Mouse (Mus musculus) MEL (cell line): ENCODE results near the gene Lamc3.

Source experiments
- CTCF ChIP-seq, 3 experiments: IDR thresholded peaks in 2 of 3; conservative IDR thresholded peaks in 1 of 3; 2 replicates each; pipeline ENCODE4 v1.5.1; 2011 to 2012; ENCODE audit warnings: low read length in 3 of 3, low read depth in 2 of 3, mild to moderate bottlenecking in 2 of 3, improper control_type of control experiment in 1 of 3, inconsistent platforms in 1 of 3, mixed read lengths in 1 of 3, moderate library complexity in 1 of 3; ENCODE audit not compliant: control insufficient read depth in 1 of 3, insufficient read depth in 1 of 3, poor library complexity in 1 of 3, severe bottlenecking in 1 of 3
- EP300 ChIP-seq, 2 experiments: IDR thresholded peaks; 2 replicates each; pipeline ENCODE4 v1.6.1; 2011; ENCODE audit warnings: improper control_type of control experiment in 2 of 2, low read length in 2 of 2, low read depth in 1 of 2, mild to moderate bottlenecking in 1 of 2
- MAX ChIP-seq: IDR thresholded peaks from 2 replicates; pipeline ENCODE4 v1.6.1; 2011; ENCODE audit warnings: low read length, improper control_type of control experiment
- MYC ChIP-seq: IDR thresholded peaks from 2 replicates; pipeline ENCODE4 v1.6.1; 2011; ENCODE audit warnings: low read depth, mild to moderate bottlenecking, low read length, improper control_type of control experiment, moderate library complexity
- NELFE ChIP-seq: IDR thresholded peaks from 2 replicates; pipeline ENCODE4 v1.6.1; 2011; ENCODE audit warnings: low read depth, low read length, improper control_type of control experiment
- POLR2A ChIP-seq, 2 experiments: IDR thresholded peaks; 2 replicates each; pipeline ENCODE4 v1.6.1; 2011 to 2012; ENCODE audit warnings: low read length in 2 of 2, mild to moderate bottlenecking in 2 of 2, control low read depth in 1 of 2, improper control_type of control experiment in 1 of 2, low read depth in 1 of 2, moderate library complexity in 1 of 2; ENCODE audit not compliant: control insufficient read depth in 1 of 2, insufficient read depth in 1 of 2, poor library complexity in 1 of 2
- POLR2AphosphoS2 ChIP-seq: IDR thresholded peaks from 2 replicates; pipeline ENCODE4 v1.6.1; 2011; ENCODE audit warnings: low read length, improper control_type of control experiment
- RCOR1 ChIP-seq: IDR thresholded peaks from 2 replicates; pipeline ENCODE4 v1.6.1; 2012; ENCODE audit warnings: low read depth, mild to moderate bottlenecking, inconsistent platforms, low read length, improper control_type of control experiment
- ZC3H11A ChIP-seq: IDR thresholded peaks from 2 replicates; pipeline ENCODE4 v1.6.1; 2012; ENCODE audit warnings: low read depth, mild to moderate bottlenecking, inconsistent platforms, low read length, improper control_type of control experiment
- ZMIZ1 ChIP-seq: IDR thresholded peaks from 2 replicates; pipeline ENCODE4 v1.6.1; 2012; ENCODE audit warnings: low read depth, mild to moderate bottlenecking, inconsistent platforms, low read length, improper control_type of control experiment, moderate library complexity

DNA sequence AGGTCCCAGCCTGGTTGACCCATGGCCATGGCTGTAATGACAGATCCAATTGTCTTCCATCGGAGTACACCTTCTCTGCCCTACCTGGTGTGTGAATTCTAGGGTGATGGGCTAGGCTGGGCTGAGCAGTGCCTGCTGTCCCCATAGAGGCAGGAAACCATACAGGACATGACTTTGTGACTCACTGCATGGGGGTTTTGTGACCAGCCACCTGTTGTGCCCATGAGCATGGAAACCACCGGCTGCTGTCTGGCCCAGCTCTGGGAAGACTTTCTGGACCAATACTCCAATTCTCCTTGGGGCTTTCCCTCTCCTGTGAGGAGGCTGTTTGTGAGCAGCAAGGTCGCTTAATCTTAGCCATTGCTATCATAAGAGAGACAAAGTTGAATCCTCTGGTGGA, 65.6 kb downstream of the Lamc3 start:
- TF ChIP-seq POLR2A (IDR thresholded peaks at IDR 0.05; ENCODE audit: control insufficient read depth in 1 of 2, insufficient read depth in 1 of 2, low read depth in 1 of 2, low read length in 2 of 2, poor library complexity in 1 of 2), result no peak
- no peak for TF ChIP-seq POLR2AphosphoS2
- TF ChIP-seq MAX, result no peak
- no peak for TF ChIP-seq RCOR1
- TF ChIP-seq EP300 (IDR thresholded peaks at IDR 0.05; ENCODE audit: low read depth in 1 of 2, low read length in 2 of 2), result no peak
- TF ChIP-seq NELFE, result no peak
- no peak for TF ChIP-seq CTCF (IDR thresholded peaks at IDR 0.05 in 2 of 3, conservative IDR thresholded peaks at IDR 0.05 in 1 of 3; ENCODE audit: control insufficient read depth in 1 of 3, insufficient read depth in 1 of 3, low read depth in 2 of 3, low read length in 3 of 3, poor library complexity in 1 of 3, severe bottlenecking in 1 of 3)
- TF ChIP-seq ZMIZ1, result no peak
- no peak for TF ChIP-seq MYC
- TF ChIP-seq ZC3H11A, result no peak
